ENCODE assay signal across 11 mouse cellular contexts in the genomic region with DNA sequence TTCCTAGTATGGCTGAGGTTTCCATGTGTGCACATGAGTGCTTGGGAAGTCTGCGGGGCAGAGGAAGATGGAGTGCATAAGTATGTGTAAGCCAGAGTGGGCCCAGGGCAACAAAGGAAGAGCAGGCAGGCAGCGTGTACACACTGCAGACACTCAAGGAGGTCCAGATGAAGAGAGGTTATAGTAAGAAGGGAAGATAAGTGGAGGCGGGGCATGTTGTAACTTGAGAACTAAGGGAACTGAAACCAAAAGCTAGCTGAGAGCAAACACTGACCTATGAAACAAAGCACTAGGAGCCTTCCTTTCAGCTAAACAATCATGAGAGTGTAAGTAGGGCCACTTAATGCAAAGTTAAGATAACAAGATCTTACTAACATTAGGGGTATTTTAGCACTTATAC.
DNase-seq lines count a peak whose midpoint lies in the region; ATAC-seq and TF ChIP-seq lines count a peak whose summit lies in the region.
"Had no signal": no experiment of that assay in that cellular context is flagged by ENCODE, and none has a peak within 500 bp of the region (broad histone marks: within the 10 kb centered on the region; RNA-seq: fewer than 3 reads in every experiment).

No protein-coding gene starts in this region.

- no peak for TF ChIP-seq POLR2A in liver, adult 2 months (IDR thresholded peaks at IDR 0.05; ENCODE audit: extremely low read depth, insufficient read depth, low read length)

- 51% methylated on average over 3 of the region's 3 CpGs for WGBS in liver, adult 2 months
- 24% methylated on average over 3 of the region's 3 CpGs for WGBS in lung, embryonic 15.5 days
- WGBS in stomach, embryonic 15.5 days = 26% methylated on average over 3 of the region's 3 CpGs

- peak; percentile 76; the same call in 1 of the 2 replicates for ATAC-seq in lung, embryonic 15.5 days (ENCODE audit: borderline replicate concordance, extremely low read depth, low FRiP score, low TSS enrichment)
- ATAC-seq in stomach, embryonic 15.5 days (ENCODE audit: insufficient read depth, low FRiP score, low read depth) = peak; percentile 67; the same call in 1 of the 2 replicates

- H3K4me2 ChIP-seq in lung, embryonic 15.5 days = 0 out of 2 replicates have a peak overlapping the region, but pooled peaks have one; percentile 12
- no peak overlapping the region for H3K4me2 ChIP-seq in stomach, embryonic 15.5 days
- H3K4me2 ChIP-seq: heart, embryonic 11.5 days had no signal

- H3K4me3 ChIP-seq in liver, adult 2 months (ENCODE audit: insufficient read depth, low read depth, low read length) = no peak overlapping the region
- H3K4me3 ChIP-seq in lung, embryonic 15.5 days = no peak overlapping the region
- no peak overlapping the region for H3K4me3 ChIP-seq in stomach, embryonic 15.5 days (replicated peaks)

- no peak for TF ChIP-seq CTCF in liver, adult 2 months (IDR thresholded peaks at IDR 0.05; ENCODE audit: low read depth, low read length)

- H3K9ac ChIP-seq in liver, adult 2 months (ENCODE audit: low read depth, low read length) = no peak overlapping the region
- no peak overlapping the region for H3K9ac ChIP-seq in lung, embryonic 15.5 days
- H3K9ac ChIP-seq in stomach, embryonic 15.5 days = no peak overlapping the region
- H3K9ac ChIP-seq: liver, embryonic 14.5 days had no signal

- H3K9me3 ChIP-seq in lung, embryonic 15.5 days = no peaks in the 10 kb centered on the region
- no peaks in the 10 kb centered on the region for H3K9me3 ChIP-seq in stomach, embryonic 15.5 days

- no peaks in the 10 kb centered on the region for H3K36me3 ChIP-seq in liver, adult 2 months (ENCODE audit: control insufficient read depth, insufficient read depth, low read length)
- no peaks in the 10 kb centered on the region for H3K36me3 ChIP-seq in lung, embryonic 15.5 days
- H3K36me3 ChIP-seq in stomach, embryonic 15.5 days = no peaks in the 10 kb centered on the region

- H3K27ac ChIP-seq in liver, adult 2 months (replicated peaks; ENCODE audit: insufficient read depth, low read depth, low read length) = no peak overlapping the region
- peak overlapping the region; percentile 74 for H3K27ac ChIP-seq in lung, embryonic 15.5 days
- H3K27ac ChIP-seq in stomach, embryonic 15.5 days = no peak overlapping the region
- H3K27ac ChIP-seq: liver, embryonic 14.5 days had no signal

- no peaks in the 10 kb centered on the region for H3K4me1 ChIP-seq in liver, adult 2 months (ENCODE audit: control insufficient read depth, insufficient read depth, low read length)
- H3K4me1 ChIP-seq in lung, embryonic 15.5 days = peaks cover 26% of the 10 kb centered on the region
- H3K4me1 ChIP-seq in stomach, embryonic 15.5 days = no peaks in the 10 kb centered on the region

- peak; percentile 35 for DNase-seq in liver, adult 2 months (ENCODE audit: extremely low read depth, low read depth, low spot score)
- DNase-seq in liver = no peak
- peak; percentile 59 for DNase-seq in embryo, embryonic 10.5 days (ENCODE audit: low spot score)
- DNase-seq in frontal cortex, postnatal 25 days (ENCODE audit: low spot score in 2 of 2) = no peak
- no peak for DNase-seq in layer of hippocampus, adult 11-12 months (ENCODE audit: low spot score)
- no peak for DNase-seq in adrenal gland, adult 8-10 months
- DNase-seq: right cerebral cortex, postnatal 14 days had no signal

- H3K79me2 ChIP-seq in liver, adult 2 months (ENCODE audit: control insufficient read depth, insufficient read depth, low read length) = no peaks in the 10 kb centered on the region

- no peaks in the 10 kb centered on the region for H3K27me3 ChIP-seq in liver, adult 2 months (ENCODE audit: control insufficient read depth, insufficient read depth, low read length)
- no peaks in the 10 kb centered on the region for H3K27me3 ChIP-seq in lung, embryonic 15.5 days
- no peaks in the 10 kb centered on the region for H3K27me3 ChIP-seq in stomach, embryonic 15.5 days (replicated peaks)

Comparison
In these comparisons a context has a peak if more than half of its experiments do, and no peak if none do; other contexts are left out.
1. DNase-seq: peak in liver, adult 2 months (single experiment) and embryo, embryonic 10.5 days (single experiment); none in liver (single experiment), frontal cortex, postnatal 25 days (0 of 2), layer of hippocampus, adult 11-12 months (single experiment) and adrenal gland, adult 8-10 months (single experiment).